31 mouse cellular contexts compared by ENCODE assay signal in genomic region chr17:82829415-82829814, GRCm38 (mm10).
"Had no signal": no experiment of that assay in that cellular context is flagged by ENCODE, and none has a peak within 500 bp of the region (broad histone marks: within the 10 kb centered on the region; RNA-seq: fewer than 3 reads in every experiment).

No protein-coding gene starts in this region.

- H3K4me2 ChIP-seq: limb, embryonic 12.5 days; limb, embryonic 13.5 days; limb, embryonic 15.5 days; liver, embryonic 11.5 days; liver, embryonic 12.5 days; liver, embryonic 13.5 days; liver, embryonic 15.5 days; lung, embryonic 14.5 days; lung, embryonic 15.5 days; midbrain, embryonic 12.5 days; midbrain, embryonic 13.5 days; midbrain, embryonic 15.5 days; neural tube, embryonic 12.5 days had no signal

- H3K4me3 ChIP-seq: left cerebral cortex, adult 2 months; limb, embryonic 10.5 days; limb, embryonic 12.5 days; limb, embryonic 13.5 days; limb, embryonic 15.5 days; liver, embryonic 12.5 days; liver, embryonic 13.5 days; liver, embryonic 15.5 days; lung, embryonic 15.5 days; megakaryocyte, embryonic 14.5 days; midbrain, embryonic 12.5 days; midbrain, embryonic 13.5 days; midbrain, embryonic 15.5 days; myocyte; neural tube, embryonic 12.5 days had no signal

- H3K27ac ChIP-seq: left cerebral cortex, adult 2 months; limb, embryonic 10.5 days; limb, embryonic 12.5 days; limb, embryonic 13.5 days; limb, embryonic 15.5 days; liver, embryonic 12.5 days; liver, embryonic 13.5 days; liver, embryonic 14.5 days; liver, embryonic 15.5 days; lung, embryonic 15.5 days; macrophage; midbrain, embryonic 12.5 days; midbrain, embryonic 13.5 days; midbrain, embryonic 15.5 days; neural tube, embryonic 12.5 days had no signal

- H3K4me1 ChIP-seq: limb, embryonic 10.5 days; limb, embryonic 12.5 days; limb, embryonic 13.5 days; limb, embryonic 15.5 days; liver, embryonic 12.5 days; liver, embryonic 13.5 days; liver, embryonic 15.5 days; lung, embryonic 15.5 days; megakaryocyte, embryonic 14.5 days; midbrain, embryonic 12.5 days; midbrain, embryonic 13.5 days; midbrain, embryonic 15.5 days; neural tube, embryonic 12.5 days had no signal

- DNase-seq: left cerebral cortex, postnatal 4 days; liver; liver, embryonic 13.5 days; liver, postnatal 0 days; lung, adult 18-20 months; lung, adult 2 months; lung, embryonic 14.5 days; lung, postnatal 10 days; lung, postnatal 14 days; lung, postnatal 36 days; lung, postnatal 4 days; midbrain, embryonic 14.5 days had no signal

- H3K36me3 ChIP-seq: limb, embryonic 10.5 days; limb, embryonic 12.5 days; limb, embryonic 13.5 days; limb, embryonic 15.5 days; liver, embryonic 12.5 days; liver, embryonic 13.5 days; liver, embryonic 15.5 days; lung, embryonic 15.5 days; midbrain, embryonic 12.5 days; midbrain, embryonic 13.5 days; midbrain, embryonic 15.5 days; neural tube, embryonic 12.5 days had no signal

- H3K9ac ChIP-seq: limb, embryonic 12.5 days; limb, embryonic 13.5 days; limb, embryonic 15.5 days; liver, embryonic 12.5 days; liver, embryonic 13.5 days; liver, embryonic 14.5 days; liver, embryonic 15.5 days; liver, postnatal 0 days; lung, embryonic 14.5 days; lung, embryonic 15.5 days; midbrain, embryonic 12.5 days; midbrain, embryonic 13.5 days; midbrain, embryonic 15.5 days; neural tube, embryonic 12.5 days had no signal

- H3K9me3 ChIP-seq: limb, embryonic 10.5 days; limb, embryonic 12.5 days; limb, embryonic 15.5 days; liver, embryonic 13.5 days; liver, embryonic 15.5 days; lung, embryonic 15.5 days; midbrain, embryonic 13.5 days; neural tube, embryonic 12.5 days had no signal

- ATAC-seq: liver, embryonic 12.5 days; liver, postnatal 0 days; lung, postnatal 0 days; midbrain, embryonic 13.5 days; midbrain, embryonic 15.5 days; midbrain, embryonic 16.5 days had no signal

- H3K27me3 ChIP-seq: limb, embryonic 12.5 days; limb, embryonic 13.5 days; limb, embryonic 15.5 days; liver, embryonic 12.5 days; liver, embryonic 13.5 days; liver, embryonic 15.5 days; lung, embryonic 15.5 days; megakaryocyte, embryonic 14.5 days; midbrain, embryonic 12.5 days; midbrain, embryonic 13.5 days; midbrain, embryonic 15.5 days; neural tube, embryonic 12.5 days had no signal
